Mouse (Mus musculus) urinary bladder, postnatal 14 days (tissue): ENCODE results near the gene Asap2.
A peak's percentile ranks its signal among the peaks of the same experiment; 100 is the strongest.

Experiments
- DNase-seq: peaks from one replicate; pipeline ENCODE4 v3.0.0; 2021; ENCODE audit warnings: low spot score

Gene Asap2

DNA sequence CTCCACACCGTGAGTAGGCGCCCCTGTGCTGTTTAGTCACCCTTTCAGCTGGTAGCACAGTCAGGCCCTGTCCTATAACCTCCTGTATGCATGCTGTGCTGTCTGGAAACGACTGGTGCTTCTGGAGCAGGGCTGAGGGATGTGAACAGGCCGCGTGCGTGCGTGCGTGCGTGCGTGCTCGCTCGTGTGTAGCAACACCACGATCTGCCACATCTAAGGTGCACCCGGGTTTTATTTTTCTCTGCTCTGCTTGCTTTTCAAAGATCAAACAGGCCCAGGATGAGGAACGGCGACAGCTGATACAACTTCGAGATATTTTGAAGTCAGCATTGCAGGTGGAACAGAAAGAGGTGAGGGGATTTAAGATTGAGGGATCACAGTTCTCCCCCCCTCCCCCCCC is 222.6 kb downstream of the Asap2 start:
- DNase-seq, result no peak

DNA sequence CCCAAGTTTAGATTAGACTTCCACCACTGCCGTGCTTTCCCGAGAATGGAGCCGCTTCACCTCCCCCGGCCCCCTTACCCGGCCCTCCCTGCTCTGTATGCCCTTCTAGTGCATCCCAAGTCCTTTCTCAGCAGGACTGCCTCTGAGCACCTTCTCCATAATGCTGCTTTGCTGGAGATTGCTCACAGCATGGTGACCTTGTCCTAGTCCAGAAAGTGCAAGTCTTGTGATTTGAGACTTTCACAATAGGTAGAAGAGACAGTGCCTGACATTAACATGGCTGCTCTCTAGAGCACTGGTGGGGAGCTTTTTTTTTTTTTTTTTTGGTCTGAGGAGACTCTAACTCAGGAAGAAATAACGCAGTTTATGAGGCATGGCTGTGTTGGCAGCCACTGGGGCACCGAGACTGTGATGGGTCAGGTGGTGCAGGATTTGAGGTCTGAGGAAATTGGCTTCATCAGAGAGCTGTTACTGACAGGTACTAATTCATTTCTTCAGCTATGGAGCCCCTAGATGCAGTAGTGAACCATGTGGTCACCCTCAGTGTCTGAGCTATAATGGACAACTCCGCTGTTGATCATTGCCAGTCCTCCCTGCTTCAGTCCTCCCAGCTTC is 224.4 kb downstream of the Asap2 start:
- no peak for DNase-seq

DNA sequence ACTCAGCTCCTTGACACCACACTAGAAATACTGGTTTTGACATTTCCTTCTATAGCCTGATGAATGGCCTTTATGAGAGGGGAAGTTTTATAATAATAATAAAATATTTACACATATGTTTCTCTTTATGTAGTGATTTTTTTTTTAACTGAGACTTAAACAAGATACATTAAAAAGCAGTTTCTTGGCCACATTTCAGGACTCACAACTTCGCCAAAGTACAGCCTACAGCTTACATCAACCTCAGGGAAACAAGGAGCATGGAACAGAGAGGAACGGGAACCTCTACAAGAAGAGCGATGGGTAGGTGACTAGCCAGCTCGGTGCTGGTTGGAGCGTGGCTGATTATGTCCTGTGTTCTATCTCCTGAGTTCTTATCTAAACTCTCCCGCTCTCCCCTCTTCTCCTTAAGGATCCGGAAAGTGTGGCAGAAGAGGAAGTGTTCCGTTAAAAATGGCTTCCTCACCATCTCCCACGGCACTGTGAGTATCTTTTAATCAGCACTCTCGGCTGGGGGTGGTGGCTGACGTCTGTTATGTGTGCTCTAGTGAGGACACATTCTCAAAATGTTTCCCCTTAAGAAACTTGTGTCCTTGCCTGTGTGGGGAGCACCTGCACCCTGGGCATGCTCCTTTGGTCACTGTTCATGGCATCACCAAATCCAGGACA is 227.7 kb downstream of the Asap2 start:
- no peak for DNase-seq

DNA sequence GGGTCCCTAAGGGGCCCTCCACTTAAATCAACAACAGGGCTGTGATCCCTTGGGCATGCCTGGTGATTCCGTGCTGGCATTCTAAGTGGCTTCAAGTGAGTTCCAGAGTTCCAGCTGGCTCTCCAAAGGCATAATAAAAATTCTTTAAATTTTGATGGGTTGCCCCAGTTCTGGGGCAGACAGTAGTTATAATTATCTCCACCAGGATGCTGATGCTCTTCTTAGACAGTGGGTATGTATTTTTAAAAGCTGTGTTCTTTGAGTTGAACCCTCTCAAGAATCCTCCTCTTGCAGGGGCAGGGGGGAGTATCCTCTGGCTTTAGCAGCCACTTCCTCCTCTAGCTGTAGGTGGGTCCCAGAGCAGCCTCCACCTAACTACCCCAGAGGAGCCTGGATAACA is 230.3 kb downstream of the Asap2 start:
- DNase-seq, result no peak

DNA sequence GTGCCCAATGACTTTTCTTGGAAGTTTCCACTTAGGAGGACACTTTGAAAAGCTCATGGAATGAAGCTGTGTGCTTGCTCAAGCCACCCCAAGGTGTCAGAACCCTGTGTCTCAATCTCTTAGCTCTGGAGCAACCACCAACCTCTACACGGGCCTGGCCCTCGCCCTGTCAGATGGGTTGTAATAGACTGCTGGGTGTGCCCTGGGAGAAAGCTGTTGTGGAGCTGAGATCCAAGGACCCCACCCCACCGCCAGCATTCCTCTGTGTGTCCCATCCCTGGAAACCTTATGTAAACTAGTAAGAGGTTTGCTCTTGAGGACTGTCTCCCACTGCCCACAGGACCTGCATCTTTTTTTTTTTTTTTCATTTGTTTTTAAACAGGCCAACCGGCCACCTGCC is 233.7 kb downstream of the Asap2 start:
- no peak for DNase-seq

DNA sequence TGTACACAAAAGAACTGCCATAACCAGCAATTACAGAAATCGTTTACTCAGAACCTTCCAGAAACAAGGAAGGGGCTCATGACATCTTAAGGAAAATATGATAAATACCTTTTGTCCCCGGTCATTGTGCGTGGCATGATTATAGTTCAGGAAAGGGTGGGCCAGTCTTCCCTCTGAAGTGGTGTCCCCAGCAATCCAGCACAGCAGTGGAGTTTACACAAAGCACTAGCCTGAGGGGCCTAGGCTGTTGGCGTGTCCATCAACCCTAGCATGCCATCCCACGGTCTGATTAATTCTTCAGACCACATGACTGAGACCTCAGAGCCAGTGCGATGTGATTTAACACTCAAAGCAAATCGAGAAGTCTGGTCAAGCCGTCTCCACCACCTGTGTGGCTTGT is 235.1 kb downstream of the Asap2 start:
- no peak for DNase-seq

DNA sequence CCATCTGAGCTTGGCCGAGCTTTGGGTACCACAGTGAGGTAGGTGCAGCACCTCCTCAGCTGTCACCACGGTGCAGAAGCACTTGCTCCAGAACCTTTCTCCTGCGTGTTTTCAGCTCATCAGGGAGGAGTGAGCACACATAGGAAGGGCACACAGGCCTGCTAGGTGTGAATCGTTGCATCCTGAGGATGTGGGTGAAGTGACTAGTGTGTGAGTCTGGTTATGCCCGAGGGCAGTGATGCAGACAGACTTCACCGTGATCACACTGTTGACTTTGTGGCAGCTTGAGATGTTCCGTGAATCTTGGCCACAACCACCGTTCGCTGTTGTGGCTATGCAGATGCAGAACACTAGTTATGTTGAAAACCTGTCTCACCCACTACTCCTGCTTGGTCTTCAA is 236.1 kb downstream of the Asap2 start:
- DNase-seq, result no peak

DNA sequence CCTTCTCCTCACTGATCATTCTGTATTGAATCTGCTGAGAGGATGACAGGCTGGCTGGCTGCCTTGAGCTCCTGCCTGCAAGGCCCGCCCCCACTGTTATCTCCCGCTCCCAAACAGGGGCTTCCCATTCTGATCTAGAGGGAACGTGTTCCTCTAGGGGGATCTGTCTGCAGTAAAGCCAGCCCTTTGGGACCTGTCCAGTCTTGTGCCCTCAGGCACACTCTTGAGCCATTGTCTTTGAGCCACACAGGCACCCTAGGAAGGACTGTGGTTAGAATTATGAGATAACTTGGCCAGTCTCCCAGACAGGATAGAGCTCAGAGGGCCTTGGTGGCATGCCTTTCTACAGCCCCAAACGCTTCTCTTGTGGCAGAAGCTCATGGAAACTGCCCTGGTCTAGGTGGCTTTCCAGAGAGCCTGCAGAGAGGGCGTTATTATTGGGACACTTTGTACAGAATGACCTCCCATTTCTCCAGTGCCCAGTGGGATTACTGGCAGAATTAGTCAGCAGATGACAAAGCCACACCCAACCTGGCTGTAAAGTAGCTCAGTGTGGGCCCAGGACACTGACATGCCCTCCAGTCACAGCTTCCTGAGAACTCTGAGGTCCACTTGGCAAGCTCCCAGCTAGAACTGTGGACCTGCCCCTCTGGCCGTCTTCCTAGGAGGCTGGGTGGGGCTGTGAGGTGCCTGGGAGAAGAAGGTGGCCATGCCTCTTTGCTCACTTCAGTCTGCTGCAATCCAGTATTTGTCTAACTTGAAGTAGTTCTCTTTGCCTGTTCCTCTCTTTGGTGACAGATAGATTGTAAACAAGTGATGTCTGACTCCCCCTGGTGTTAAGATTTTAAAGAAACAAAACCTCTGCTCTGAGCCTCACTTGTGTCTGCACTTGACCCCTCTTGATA is 237.1 kb downstream of the Asap2 start:
- DNase-seq, result peak; percentile 86

DNA sequence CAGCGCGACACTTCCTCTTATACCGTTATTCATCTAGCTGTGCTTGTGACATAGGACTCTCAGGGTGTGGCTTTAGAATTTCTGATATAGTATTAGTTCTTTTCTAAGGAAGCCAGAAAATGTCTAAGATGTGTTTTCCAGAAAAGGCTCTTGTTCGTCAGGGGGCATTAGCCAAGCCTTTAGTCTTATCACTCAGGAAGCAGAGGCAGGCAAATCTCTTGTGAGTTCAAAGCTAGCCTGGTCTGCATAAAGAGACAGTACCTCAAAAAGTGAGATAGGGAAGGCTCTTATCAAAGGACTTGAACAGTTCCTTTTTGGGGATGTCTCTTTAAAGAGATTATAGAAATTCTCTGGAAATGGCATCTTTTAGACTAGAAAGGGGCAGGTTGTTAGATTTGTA is 238.4 kb downstream of the Asap2 start:
- DNase-seq, result no peak

DNA sequence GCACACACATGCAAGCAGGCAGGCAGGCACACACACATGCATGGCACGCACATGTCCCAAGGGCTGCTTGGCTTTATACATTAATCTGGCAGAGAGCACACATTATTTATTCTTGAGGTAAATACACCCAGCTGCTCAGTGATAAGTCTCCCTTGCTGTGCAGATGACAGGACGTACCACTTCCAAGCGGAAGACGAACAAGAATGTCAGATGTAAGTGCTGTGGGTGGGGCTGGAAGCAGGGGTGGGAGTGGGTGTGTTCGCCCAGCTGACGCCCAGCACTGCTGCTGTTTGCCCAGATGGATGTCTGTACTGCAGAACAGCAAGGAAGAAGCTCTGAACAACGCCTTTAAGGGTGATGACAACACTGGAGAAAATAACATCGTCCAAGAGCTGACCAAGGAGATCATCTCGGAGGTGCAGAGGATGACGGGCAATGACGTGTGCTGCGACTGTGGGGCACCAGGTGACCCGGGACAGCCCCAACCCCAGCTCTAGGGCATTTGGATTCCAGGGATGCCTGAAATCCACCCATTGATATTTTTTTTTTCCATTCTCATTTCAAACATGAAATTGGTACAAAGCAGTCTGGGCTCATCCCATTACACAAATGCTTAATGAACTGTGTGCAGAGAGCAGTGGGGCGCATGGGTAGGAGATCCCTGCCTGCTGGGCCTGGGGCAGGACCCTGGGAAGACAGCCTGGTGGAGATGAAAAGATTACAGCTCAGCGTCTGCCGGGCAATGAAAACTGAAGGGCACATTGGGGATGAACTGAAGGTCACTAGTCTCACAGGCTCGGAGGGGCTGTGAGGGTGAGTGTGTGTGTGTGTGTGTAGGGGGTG is 239.0 kb downstream of the Asap2 start:
- no peak for DNase-seq

DNA sequence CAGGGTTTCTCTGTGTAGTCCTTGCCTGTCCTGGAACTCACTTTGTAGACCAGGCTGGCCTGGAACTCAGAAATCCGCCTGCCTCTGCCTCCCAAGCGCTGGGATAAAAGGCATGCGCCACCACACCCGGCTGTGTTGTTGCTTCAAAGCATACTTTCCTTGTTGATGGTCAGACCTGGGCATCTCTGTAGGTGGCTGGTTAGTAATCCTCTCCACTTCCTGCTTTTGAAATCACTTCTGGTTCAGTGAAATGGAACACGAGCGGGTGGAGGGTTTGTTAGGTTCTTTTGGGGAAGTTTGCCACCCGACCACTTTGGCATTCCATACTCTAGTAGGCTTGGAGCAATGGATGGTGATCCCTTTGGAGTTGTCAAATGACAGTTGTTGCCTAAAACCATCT is 243.5 kb downstream of the Asap2 start:
- no peak for DNase-seq

DNA sequence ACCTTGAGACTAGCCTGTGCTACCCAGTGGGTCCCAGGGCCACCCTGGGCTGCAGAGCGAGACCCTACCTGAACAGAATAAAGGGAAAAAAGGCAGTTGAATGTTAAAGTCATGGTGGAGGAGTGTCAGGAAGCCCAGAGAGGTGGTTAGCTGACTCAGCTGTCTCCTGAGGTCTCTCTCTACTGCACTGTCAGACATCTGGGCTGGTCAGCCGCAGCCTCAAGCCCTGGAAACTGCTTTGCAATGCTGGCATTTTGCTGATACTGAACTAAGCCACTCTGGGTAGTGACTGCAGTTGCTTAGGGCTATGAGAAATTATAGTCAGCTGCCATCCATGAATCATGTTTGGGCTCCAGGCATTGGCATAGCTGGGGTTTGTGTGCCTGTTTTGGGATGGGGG is 244.3 kb downstream of the Asap2 start:
- no peak for DNase-seq

DNA sequence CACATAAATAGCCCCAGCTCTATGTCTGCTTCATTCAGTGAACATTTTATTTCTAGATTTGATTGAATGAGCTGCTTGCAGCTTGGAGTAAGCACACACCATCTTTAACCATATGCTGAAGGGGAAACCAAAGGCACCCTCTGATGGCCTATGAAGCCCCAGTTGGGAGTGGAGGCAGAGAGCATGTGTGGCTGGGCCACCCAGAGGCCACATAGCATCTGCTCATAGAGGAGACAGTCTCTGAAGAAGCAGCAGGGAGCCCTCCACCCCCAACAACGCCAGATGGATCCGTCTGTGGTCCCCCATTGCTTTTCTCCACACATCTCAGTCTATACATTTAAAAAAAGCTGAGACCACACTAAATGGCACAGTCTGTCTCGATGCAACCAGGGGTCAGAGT is 251.7 kb downstream of the Asap2 start:
- DNase-seq, result no peak

DNA sequence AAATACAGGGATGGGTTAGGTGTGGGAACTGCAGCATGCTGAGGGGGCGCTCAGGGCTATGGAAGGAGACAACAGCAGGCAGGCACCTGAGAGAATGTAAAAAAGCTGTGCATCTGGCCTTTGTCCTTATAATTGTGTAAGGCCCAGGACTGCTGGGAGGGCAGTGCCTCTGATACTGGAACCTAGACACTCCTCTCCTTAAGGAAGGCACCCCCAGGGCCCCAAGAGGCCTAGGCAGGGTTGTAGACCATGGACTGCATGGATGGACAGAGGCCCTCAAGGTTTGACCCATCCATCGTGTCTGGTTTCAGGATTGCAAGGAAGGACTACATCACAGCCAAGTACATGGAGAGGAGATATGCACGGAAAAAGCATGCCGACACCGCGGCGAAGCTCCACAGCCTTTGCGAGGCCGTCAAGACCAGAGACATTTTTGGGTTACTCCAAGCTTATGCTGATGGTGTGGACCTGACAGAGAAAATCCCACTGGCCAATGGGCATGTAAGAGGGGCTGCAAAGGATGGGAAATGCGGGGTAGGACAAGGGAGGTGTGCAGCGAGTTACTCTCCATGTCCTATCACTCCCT is 254.2 kb downstream of the Asap2 start:
- DNase-seq, result no peak

DNA sequence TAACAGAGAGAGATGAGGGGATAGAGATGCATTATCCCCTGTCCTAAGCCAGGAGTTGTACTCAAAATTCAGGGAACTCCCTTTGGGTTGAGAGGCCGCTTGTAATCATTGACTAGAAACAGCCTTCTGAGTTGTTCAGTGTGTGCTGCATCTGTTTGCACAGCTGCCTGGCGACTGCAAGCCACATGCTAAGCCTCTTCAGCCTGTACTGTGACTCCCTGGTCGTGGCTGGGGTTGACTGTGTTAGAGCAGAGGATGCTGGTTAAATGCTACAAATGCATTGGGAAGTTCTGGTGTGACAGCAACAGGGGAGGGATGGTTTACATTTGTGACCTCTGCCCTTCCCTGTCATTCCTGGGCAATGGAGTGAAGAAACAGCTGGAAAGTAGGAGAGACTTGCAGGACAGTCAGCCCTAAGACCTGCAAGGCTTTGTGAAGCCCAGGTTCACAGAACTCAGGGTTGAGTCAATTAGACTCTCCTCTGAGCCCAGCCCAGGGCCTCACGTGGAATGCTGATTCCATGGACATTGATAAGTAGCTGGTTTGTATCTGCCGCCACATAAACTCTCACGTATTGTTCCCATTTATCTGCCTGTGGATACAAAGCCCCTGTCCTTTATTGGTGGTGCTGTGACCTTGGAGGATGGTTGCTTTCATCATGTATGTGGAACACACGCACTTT is 257.6 kb downstream of the Asap2 start:
- no peak for DNase-seq

DNA sequence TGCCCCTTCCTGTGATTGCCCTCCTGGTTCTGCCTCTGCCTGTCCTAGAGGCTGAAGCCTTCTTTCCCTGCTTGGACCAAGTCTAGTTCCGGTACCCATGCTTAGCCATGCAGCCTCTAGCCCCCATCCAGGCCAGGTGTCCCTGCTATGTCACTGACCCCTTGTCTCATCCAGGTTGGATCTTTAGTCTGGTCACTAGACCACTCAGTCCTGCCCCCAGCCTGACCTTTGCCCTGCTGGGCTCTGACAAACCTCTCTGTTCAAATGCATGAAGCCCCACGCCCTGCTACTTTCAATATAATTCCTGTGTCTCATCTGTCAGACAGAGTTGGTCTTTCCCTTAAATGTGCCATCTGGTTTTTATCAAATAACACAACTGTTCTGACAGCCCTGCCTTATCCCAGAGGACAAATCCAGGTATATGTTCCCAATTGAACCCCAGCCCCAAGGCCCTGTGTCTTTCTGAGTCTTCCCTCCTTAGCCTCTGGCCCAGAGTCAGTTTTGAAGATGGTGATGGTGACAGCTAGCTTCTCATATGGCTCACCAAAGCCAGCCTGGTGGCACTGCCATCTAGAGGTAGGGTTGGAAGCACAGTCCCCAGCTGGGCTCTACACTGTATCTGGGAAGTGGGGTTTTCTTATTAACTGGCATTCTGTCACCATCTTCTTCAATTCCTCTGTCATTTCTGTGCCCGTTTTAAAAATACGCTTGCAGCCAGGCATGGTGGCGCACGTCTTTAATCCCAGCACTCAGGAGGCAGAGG is 270.4 kb downstream of the Asap2 start:
- DNase-seq, result no peak

DNA sequence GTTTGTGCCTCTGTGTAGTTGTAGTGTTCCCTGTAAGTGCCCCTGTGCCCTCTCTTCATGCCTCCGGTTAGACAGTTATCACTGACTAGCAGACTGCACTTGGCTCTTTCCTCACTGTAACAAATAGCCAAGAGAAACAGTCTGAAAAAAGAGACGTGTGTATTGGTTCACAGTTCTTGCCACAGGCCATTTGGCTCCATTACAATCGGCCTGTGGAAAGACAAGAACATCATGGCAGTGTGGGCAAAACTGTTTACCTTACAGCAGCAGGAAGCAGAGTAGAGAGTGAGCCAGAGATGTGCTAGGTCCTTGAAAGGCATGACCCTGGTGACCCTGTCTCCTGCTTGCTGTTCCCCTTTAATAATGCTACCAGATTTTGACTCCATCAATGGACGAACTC is 271.3 kb downstream of the Asap2 start:
- no peak for DNase-seq

DNA sequence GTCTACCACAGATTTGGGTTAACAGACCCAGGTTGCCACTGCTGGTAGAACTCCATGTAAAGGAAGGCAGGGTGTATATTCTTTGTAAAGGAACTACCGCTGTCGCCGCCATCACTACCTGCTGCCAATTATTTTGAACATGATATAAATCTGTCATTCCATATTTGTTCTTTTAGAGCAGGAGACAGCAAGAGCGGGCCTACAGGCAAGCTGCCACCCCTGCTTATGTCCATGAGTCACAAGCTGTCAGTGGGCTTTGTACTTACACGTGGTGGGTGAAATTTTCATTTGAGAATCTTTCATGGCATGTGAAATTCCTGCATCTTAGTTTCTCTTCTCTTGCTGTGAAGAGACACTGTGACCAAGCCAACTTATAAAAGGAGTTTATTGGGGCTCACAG is 273.0 kb downstream of the Asap2 start:
- no peak for DNase-seq

DNA sequence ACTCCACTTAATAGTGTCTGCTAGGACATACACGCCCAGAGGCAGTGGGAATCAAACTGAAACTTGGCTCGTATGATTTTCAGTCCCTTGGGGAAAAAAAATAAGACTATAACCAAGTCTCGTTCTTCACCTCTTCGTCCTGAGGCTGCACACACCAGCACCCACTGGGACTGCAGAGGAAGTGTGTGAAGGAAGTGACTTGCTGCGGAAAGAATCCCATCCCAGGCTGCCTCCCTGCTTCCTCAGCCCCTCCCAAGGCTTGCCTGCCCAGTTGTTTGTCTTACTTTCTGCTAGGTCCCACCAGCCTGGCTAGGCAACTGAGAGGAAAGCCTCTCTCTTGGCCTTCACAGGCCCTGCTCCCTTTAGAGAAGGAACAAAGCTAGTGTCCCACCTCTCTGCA is 274.0 kb downstream of the Asap2 start:
- no peak for DNase-seq

DNA sequence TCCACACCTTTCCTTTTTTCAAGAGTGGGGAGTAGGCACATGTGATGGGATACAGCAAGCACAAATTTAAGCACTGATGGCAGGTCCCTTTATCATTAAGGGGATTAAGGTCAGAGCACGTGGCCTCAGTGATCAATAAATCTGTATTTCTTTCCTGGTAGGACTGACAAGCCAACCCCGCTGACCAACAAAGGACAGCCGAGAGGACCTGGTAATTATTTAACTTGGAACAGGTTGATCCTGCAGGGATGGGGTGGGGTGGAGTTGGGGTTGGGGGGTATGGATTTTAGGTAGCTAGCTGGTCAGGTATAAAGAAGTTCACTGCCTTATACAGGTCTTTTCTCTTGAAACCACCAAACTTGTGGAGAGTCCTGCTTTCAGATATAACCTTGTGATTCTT is 274.7 kb downstream of the Asap2 start:
- DNase-seq, result no peak

DNA sequence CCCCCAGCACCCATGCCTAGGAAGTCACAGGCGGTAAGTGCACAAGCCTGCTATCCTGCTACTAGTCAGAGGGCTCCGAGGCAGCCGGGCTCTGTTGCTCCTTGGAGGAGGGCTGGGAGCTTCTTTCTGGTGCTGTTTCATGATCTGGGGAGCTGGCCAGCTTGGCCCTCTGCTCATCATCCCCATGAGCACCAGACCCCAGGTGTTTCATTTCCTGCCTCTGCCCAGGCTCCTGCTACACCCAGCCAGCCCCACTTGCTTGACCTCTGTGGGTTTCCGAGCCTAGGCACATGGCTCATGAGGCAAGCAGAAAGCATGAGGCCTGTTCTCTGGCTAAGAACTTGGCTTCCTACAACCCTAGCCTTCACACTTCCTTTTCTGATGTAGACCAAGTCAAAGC is 275.2 kb downstream of the Asap2 start:
- no peak for DNase-seq
